Mouse (Mus musculus): ENCODE data around the gene Cyp4b1. TPM values are rescaled to one million over a fixed set of nuclear protein-coding genes. Genes with fewer than 3 reads are reported as not detected.
"Not testable (repeated sequence)": the region's sequence is repeated elsewhere in the genome, so short reads cannot be mapped to it uniquely, and the experiment has no call there.

The Cyp4b1 gene
- 18.7 and 23.1 TPM in 2 replicates for polyA plus RNA-seq (2015; fragmentation: Nextera tagmentation; extraction: Ambion mirVana)

DNA sequence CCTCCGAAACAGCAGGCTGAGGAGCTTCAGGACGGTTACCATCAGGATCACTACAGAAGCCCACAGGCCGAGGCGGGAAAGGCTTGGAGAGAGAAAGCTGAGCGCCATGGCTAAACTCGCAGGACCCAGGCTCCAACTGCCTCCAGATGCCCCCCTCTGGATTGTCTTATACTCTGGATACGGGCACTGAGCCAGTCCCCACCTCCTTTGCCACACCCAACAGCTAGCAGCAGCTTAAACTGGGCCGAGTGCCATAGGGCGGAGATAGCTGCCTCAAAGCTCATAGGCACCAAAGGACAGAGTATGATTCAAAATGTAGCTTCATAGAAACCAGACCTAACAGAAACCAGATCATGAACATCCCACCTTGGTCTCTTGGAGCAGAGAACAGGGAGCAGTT is at the start of gene Cyp4b1:
Cyp4b1 (minus strand) TSS at position 144 of the 400 bp plus-strand sequence.
- Histone ChIP-seq H3K4me1 (no peaks in the 10 kb centered on the region), H3K27ac (no peak within 1 kb of the TSS), H3K4me3 (no peak within 1 kb of the TSS), H3K4me2 (no peak within 1 kb of the TSS), H3K27me3 (no peaks in the 10 kb centered on the region), H3K9ac (no peak within 1 kb of the TSS), H3K36me3 (no peaks in the 10 kb centered on the region), H3K9me3 (no peaks in the 10 kb centered on the region)
- peak; percentile 61; the same call in 1 of the 2 replicates for ATAC-seq (ENCODE audit: borderline replicate concordance, extremely low read depth, low FRiP score, low TSS enrichment)
- WGBS = 70% methylated on average over 9 of the region's 9 CpGs

DNA sequence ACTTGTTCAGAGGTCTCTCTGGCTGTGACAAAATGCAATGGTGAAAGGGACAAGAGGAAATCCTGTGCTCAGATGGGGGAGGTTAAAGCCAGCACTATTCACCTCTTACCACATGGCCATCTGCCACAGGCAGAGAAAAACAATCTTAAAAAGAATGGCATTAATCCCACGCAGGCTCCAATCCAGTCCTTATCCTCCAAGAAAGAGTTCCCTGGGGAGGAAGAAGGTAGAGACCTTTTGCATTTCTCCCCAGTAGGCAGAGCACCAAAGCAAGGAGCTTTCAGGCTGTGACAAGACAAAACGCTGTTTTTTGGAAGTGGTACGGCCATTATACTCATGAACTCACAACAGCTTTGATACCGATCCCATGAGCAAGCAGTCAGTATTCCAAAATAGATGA is 38.8 kb upstream of the Cyp4b1 start:
- 63% methylated on average over 4 of the region's 4 CpGs for WGBS
- no peak for ATAC-seq (ENCODE audit: borderline replicate concordance, extremely low read depth, low FRiP score, low TSS enrichment)
- H3K27me3 ChIP-seq = no peaks in the 10 kb centered on the region

DNA sequence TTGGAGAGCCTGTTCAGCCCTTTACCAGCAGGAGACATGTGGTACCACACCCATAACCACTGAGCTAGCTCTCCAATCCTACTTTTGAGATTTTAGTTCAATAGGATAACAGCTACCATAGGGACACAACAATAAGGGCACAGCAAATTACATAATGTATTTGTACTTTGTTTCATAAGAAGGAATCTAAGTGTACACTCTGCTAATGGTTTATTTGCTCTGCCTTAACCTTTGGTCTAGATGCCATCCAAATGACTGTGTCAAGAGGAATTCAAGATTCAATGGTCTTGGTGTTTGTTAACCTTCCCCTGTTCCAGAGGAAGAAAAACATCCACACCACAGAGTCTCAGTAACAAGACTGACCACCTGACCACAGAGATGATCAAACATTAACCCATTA is 11.7 kb upstream of the Cyp4b1 start:
- no peak overlapping the region for H3K9ac ChIP-seq
- no peak overlapping the region for H3K4me3 ChIP-seq
- H3K36me3 ChIP-seq = no peaks in the 10 kb centered on the region
- peaks cover 8% of the 10 kb centered on the region for H3K4me1 ChIP-seq
- no peaks in the 10 kb centered on the region for H3K9me3 ChIP-seq
- no peak overlapping the region for H3K27ac ChIP-seq
- ATAC-seq (ENCODE audit: borderline replicate concordance, extremely low read depth, low FRiP score, low TSS enrichment) = no peak
- H3K27me3 ChIP-seq = no peaks in the 10 kb centered on the region
- no peak overlapping the region for H3K4me2 ChIP-seq

More for the DNA sequence above, 38.8 kb upstream of the Cyp4b1 start:
- Histone ChIP-seq H3K9me3 (no peaks in the 10 kb centered on the region), H3K4me3 (no peak overlapping the region), H3K36me3 (no peaks in the 10 kb centered on the region), H3K4me2 (no peak overlapping the region), H3K4me1 (no peaks in the 10 kb centered on the region), H3K9ac (no peak overlapping the region), H3K27ac (no peak overlapping the region)

DNA sequence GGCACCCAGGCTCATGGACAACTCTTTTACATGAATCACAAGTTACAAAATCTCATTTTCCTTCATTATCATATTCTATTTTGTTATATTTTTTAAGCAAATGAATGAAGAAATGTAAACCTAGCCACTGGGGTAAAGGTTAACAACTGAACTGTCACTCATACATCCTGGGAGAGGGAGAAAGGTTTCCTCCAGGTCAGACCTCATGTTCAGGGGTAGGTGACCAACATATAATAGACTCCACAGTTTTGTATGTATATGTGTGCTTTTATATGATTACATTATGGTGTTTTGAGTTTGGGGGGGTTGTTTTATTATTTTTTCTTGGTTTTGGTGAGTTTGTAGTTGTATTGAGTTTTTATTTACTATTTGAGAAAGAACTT is 10.3 kb upstream of the Cyp4b1 start:
- H3K9ac ChIP-seq = no peak overlapping the region
- peak overlapping the region; percentile 86; the same call in 1 of the 2 replicates for H3K4me2 ChIP-seq
- ATAC-seq (ENCODE audit: borderline replicate concordance, extremely low read depth, low FRiP score, low TSS enrichment) = no peak
- H3K4me3 ChIP-seq = no peak overlapping the region
- no peaks in the 10 kb centered on the region for H3K9me3 ChIP-seq
- peaks cover 8% of the 10 kb centered on the region for H3K4me1 ChIP-seq
- no peak overlapping the region for H3K27ac ChIP-seq
- no peaks in the 10 kb centered on the region for H3K36me3 ChIP-seq
- no peaks in the 10 kb centered on the region for H3K27me3 ChIP-seq

DNA sequence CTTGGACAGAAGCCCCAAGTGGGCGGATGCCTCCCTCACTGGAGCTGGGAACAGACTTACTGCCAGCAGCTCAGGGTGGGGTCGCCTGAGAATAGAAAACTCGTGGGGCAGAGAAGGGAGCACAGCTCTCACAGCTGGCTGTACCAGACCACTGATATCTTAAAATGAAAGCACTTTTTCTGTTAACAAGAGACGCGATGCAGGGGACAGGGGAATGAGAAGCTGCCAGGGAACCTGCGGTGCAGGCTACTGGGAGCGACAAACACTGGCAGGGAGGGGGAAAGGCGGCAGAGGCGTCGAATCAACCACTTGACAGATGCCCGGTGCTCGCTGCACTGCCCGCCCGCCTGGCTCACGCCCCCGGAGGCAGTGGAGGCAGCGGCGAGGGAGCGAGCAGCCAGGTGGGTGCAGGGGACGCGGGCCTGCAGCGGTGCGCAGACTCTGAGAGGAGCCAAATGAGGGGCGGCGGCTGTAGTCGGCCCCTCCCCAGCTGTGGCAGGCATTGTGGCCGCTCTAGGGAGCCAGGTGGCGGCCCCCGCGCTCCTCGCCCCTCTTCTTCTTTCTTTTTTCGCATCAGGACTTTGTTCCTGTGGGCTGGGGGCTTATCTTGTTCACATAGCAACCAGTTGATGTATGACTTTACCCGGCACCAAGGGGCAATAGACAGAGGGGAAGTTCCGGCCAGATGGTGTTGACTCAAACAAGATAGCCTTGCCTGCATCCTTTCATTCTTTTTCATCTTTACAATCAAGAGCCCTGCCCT is 9.8 kb upstream of the Cyp4b1 start:
- peak; percentile 82 for ATAC-seq (ENCODE audit: borderline replicate concordance, extremely low read depth, low FRiP score, low TSS enrichment)
- peak overlapping the region; percentile 74 for H3K27ac ChIP-seq

DNA sequence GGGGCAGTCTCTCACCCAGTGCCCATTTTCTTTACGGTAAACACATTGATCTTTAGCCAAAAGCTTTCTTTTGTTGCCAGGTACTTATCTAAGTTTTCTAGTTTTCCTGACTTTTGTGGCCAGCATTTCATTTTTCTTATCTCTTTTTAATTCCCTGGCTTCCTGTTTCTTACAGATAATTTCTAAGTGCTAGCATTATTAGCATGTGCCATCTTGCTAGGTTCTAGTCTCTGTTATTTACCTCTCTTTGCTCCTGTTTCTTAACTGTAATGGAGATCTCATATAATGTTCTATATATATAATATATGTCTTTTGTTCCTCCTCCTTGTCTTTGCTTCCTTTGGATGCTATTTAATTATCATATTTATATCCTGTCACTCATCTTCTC is 9.0 kb upstream of the Cyp4b1 start:
- H3K27me3 ChIP-seq; ATAC-seq (ENCODE audit: borderline replicate concordance, extremely low read depth, low FRiP score, low TSS enrichment); H3K36me3 ChIP-seq; H3K9me3 ChIP-seq; H3K4me3 ChIP-seq; H3K27ac ChIP-seq; H3K9ac ChIP-seq; H3K4me2 ChIP-seq; H3K4me1 ChIP-seq: not testable (repeated sequence)
- WGBS = 70% methylated on average over 1 of the region's 1 CpGs

More for the DNA sequence above, 9.8 kb upstream of the Cyp4b1 start:
- Histone ChIP-seq H3K4me1 (peaks cover 8% of the 10 kb centered on the region), H3K4me2 (peak overlapping the region; percentile 86), H3K9ac (peak overlapping the region; percentile 36), H3K27me3 (no peaks in the 10 kb centered on the region), H3K36me3 (no peaks in the 10 kb centered on the region), H3K4me3 (peak overlapping the region; percentile 42), H3K9me3 (no peaks in the 10 kb centered on the region)
- under 1% methylated on average over 33 of the region's 34 CpGs for WGBS

DNA sequence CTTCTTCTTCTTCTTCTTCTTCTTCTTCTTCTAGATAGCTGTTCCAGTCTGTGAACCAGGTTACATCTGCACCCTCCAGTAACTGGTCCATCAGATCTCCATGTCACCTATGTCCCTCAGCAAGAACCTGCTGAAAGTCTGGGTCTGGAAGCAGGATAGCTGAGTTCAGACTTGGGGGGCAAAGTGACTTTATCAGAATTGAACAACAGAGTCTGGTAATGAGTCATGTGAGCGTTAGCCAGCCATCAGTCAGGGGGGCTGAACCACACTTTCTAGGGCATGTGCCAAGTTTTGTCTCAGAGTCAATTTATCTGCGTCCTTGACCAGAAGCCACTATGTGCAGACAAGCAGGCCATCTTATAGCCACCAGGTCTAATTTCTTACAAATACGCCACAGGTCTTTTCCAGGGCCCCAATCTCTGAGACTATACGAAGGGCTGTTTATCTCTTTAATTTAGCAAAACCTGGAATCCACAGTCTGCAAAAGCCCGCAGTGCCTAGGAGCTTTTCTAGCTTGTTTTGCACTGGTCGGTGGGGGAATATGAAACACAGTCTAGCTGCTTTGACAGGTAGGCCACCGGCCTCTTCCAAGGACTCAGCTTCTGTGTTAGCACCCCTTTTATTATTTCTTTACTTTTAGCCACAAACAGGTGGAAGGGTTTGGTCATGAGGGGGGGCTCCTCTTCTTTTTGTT is 8.5 kb upstream of the Cyp4b1 start:
- not testable (repeated sequence) for H3K9me3 ChIP-seq; ATAC-seq (ENCODE audit: borderline replicate concordance, extremely low read depth, low FRiP score, low TSS enrichment); H3K27me3 ChIP-seq; H3K27ac ChIP-seq; H3K4me2 ChIP-seq; H3K36me3 ChIP-seq; H3K9ac ChIP-seq; H3K4me1 ChIP-seq; H3K4me3 ChIP-seq
- 71% methylated on average over 7 of the region's 7 CpGs for WGBS

DNA sequence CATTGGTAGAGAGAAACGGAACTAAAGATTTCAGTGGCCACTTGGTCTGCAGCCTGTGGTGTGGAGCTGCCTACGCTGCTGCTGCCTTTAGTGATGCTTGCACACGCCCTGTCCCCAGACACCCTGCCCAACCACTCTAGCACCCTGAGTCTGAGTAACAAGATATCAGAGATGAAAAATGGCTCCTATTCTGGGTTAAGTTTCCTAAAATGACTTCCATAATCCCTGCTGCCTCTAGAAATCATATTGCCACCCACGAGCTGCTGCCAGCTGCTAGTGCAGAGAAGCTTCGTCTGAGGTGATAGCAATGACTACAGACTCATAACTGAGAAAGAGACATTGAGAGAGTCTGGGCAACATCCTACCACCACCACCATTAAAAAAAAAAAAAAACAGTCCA is 3.3 kb upstream of the Cyp4b1 start:
- H3K27ac ChIP-seq = no peak overlapping the region
- no peak overlapping the region for H3K9ac ChIP-seq
- H3K27me3 ChIP-seq = no peaks in the 10 kb centered on the region
- 76% methylated on average over 5 of the region's 5 CpGs for WGBS
- H3K4me3 ChIP-seq = no peak overlapping the region
- H3K36me3 ChIP-seq = no peaks in the 10 kb centered on the region
- no peak for ATAC-seq (ENCODE audit: borderline replicate concordance, extremely low read depth, low FRiP score, low TSS enrichment)
- H3K9me3 ChIP-seq = no peaks in the 10 kb centered on the region
- H3K4me1 ChIP-seq = no peaks in the 10 kb centered on the region
- H3K4me2 ChIP-seq = no peak overlapping the region

DNA sequence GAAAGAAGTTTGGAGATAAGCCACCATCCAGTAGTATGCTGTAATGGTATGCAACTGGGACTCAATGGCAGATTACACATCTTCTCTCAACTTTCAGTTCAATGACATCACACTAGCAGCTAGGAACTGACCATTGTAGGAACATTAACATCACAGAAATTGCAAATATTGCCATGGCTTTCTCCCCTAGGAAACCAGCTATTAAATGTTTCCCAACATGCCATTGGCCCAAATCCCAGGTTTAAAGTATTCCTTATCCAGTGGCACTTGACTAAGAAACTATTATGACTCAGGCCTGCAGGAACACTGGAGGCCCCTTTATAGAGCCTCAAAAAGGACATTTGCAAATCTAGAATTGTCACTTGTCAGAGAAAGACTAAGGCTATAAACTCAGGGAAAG is 1.8 kb upstream of the Cyp4b1 start:
- H3K4me2 ChIP-seq = no peak overlapping the region
- no peak overlapping the region for H3K9ac ChIP-seq
- H3K9me3 ChIP-seq = no peaks in the 10 kb centered on the region
- no peaks in the 10 kb centered on the region for H3K27me3 ChIP-seq
- H3K36me3 ChIP-seq = no peaks in the 10 kb centered on the region
- no peak overlapping the region for H3K27ac ChIP-seq
- no peaks in the 10 kb centered on the region for H3K4me1 ChIP-seq
- no peak for ATAC-seq (ENCODE audit: borderline replicate concordance, extremely low read depth, low FRiP score, low TSS enrichment)
- H3K4me3 ChIP-seq = no peak overlapping the region

DNA sequence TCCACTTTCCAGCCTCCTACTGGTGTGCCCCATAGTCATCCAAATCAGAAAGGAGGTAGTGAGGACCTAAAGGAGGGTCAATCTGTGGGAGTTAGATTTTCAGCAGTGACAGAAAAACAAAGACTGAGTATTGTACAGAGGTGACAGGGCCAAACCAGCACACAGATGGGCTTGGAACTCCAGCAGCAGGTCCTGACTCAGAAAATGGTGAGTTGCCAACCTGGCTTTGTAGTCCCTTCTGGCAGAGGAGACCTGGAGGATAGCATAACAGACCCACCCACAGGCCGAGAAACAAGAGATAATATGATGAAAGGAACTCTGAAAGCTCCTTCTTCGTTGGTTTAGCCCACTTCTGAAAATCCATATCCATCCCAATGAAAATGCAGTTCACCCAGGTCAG is 1.2 kb upstream of the Cyp4b1 start:
- no peak for ATAC-seq (ENCODE audit: borderline replicate concordance, extremely low read depth, low FRiP score, low TSS enrichment)
- H3K36me3 ChIP-seq = no peaks in the 10 kb centered on the region
- no peak overlapping the region for H3K27ac ChIP-seq
- H3K9me3 ChIP-seq = no peaks in the 10 kb centered on the region
- H3K4me3 ChIP-seq = no peak overlapping the region
- H3K9ac ChIP-seq = no peak overlapping the region
- no peaks in the 10 kb centered on the region for H3K27me3 ChIP-seq
- H3K4me1 ChIP-seq = no peaks in the 10 kb centered on the region
- no peak overlapping the region for H3K4me2 ChIP-seq
- WGBS = 70% methylated on average over 2 of the region's 2 CpGs

DNA sequence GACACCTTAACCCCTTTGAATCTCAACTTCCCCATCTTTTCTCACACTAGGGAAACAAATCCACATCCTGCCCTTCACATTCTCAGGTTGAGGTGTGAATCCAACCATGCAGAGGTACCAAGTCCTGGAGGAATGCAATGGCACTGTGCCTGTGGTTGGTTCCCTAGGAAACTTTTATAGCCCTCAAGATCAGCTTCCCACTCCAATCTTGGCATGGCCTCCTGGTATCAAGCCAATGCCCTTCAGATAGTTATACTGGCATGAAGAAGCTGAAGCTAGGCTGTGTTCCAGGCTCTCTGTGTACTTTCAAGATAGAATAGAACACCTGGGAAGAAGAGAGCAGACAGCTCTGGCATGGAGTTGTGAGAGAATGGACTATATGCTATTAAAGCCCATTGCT is 2.2 kb downstream of the Cyp4b1 start:
- H3K9me3 ChIP-seq = no peaks in the 10 kb centered on the region
- H3K4me2 ChIP-seq = no peak overlapping the region
- no peak overlapping the region for H3K27ac ChIP-seq
- H3K27me3 ChIP-seq = no peaks in the 10 kb centered on the region
- H3K4me3 ChIP-seq = no peak overlapping the region
- ATAC-seq (ENCODE audit: borderline replicate concordance, extremely low read depth, low FRiP score, low TSS enrichment) = no peak
- H3K36me3 ChIP-seq = no peaks in the 10 kb centered on the region
- H3K4me1 ChIP-seq = no peaks in the 10 kb centered on the region
- no peak overlapping the region for H3K9ac ChIP-seq

DNA sequence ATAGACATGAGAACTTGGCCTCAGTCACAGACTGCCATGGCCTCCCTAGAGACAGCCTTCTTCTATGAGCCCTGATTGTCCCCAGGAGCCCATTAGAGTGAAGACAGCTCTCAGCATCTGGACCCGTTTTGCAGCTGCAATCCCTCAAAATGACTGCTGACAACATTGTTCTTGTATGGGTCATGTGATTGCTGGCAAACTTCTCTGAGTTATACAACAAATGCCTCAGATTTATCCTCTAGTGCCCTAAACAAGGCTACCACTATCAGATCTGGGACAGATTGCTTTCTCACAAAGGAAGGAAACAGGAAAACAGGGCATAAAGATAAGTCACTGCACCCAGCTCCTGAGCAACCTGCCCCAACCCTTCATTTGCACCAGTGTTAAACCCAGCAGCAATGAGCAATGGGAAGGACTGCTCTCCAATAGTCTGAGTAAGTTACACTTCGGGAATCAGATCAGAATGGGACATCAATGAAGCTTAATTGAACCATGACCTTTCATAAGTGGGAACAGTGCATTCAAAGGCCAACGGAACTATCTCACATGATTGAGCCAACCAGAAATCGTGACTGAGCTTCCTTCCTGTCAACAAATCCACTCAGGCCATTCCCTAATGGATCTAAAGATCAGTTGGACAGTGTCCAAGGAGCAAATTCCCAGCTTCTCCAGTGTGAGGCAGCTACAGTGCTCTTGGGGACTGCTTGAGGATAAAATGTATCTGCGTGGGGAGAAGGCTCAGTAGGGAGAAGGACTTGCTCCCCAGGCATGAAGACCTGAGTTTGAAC is 4.4 kb downstream of the Cyp4b1 start:
- Histone ChIP-seq H3K4me2 (no peak overlapping the region), H3K4me3 (no peak overlapping the region), H3K36me3 (no peaks in the 10 kb centered on the region), H3K4me1 (no peaks in the 10 kb centered on the region), H3K9ac (no peak overlapping the region), H3K27me3 (no peaks in the 10 kb centered on the region), H3K27ac (peak overlapping the region; percentile 50; the same call in 1 of the 2 replicates), H3K9me3 (no peaks in the 10 kb centered on the region)
- ATAC-seq (ENCODE audit: borderline replicate concordance, extremely low read depth, low FRiP score, low TSS enrichment) = peak; percentile 50
- WGBS = 34% methylated on average over 5 of the region's 5 CpGs
